Mouse (Mus musculus): ENCODE measurements around the gene Shmt1. TPM values are rescaled to one million over a fixed set of nuclear protein-coding genes. Genes with fewer than 3 reads are reported as not detected.

The Shmt1 gene
- total RNA-seq, 2 experiments from 2014 or later, result 1.9 to 2.7 TPM

DNA sequence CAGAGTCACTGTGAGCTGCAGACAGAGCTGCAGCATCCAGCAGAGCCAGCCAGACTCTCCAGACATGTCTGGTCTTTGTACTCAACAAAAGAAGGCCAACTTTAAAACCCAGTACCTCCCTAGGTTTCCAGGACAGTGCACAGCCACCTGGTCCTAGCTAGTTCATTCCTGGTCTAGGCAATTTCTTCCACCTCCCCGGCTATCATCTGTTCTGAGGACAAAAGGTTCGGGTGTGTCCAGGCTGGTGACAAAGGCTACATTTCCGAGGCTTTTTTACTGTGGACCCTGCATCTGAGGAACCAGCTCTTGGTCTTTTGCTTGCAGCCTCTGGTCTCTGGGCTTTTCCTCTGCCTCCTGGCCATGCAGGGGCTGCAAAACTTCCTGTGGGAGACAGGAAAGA is 71.2 kb downstream of the Shmt1 start:
- DNase-seq (ENCODE audit: low spot score in 2 of 2), result no peak
- intact Hi-C loops (cut with DNase I), result no loop called here

Other genes starting within 250 kb of the Shmt1 start
- gene Llgl1, start 112.0 kb downstream of the Shmt1 start, total RNA-seq (2021), result 10 to 100 TPM; 37.1 to 40.6 TPM
- 10 to 100 TPM; 49.2 to 53.8 TPM for gene Flii, start 84.5 kb downstream of the Shmt1 start, total RNA-seq (2021)
- gene Mief2, start 83.3 kb downstream of the Shmt1 start, total RNA-seq (2021), result 10 to 100 TPM; 22.5 to 23.0 TPM
- 1 to 10 TPM; 4.2 to 5.1 TPM for gene Top3a, start 34.4 kb downstream of the Shmt1 start, total RNA-seq (2021)
- gene Smcr8, start 34.2 kb downstream of the Shmt1 start, total RNA-seq (2021), result 10 to 100 TPM; 30.1 to 32.5 TPM
- gene Dhrs7b, start 18.9 kb upstream of the Shmt1 start, total RNA-seq (2021), result 10 to 100 TPM; 29.8 to 30.1 TPM
- 10 to 100 TPM; 28.5 to 28.7 TPM for gene Tmem11, start 67.6 kb upstream of the Shmt1 start, total RNA-seq (2021)
- 10 to 100 TPM; 10.3 to 11.1 TPM for gene Natd1, start 103.0 kb upstream of the Shmt1 start, total RNA-seq (2021)
- 10 to 100 TPM; 14.0 to 14.1 TPM for gene Map2k3, start 120.3 kb upstream of the Shmt1 start, total RNA-seq (2021)
- 10 to 100 TPM; 17.4 to 19.6 TPM for gene Kcnj12, start 210.8 kb upstream of the Shmt1 start, total RNA-seq (2021)